Comparison of ENCODE assay signal across 24 mouse cellular contexts in the genomic region with DNA sequence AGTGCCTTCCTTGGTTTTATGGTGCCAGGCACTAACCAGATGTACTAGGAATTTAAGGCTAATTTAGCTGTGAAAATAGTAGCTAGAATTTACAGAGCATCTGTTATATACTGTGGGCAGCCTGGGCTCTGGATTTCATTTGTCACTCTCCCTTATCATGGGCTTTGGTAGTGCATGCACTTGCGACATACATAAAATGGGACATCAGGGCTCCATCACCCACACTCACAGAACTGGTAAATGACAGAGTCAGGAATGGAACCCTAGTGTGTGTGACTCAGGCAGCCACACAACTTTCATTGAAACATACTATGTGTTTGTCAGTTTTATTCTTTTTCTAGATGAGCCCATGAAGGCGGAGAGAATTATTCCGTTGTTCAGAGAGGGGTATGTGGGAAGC.
A peak's percentile ranks its signal among the peaks of the same experiment; 100 is the strongest.
DNase-seq lines count a peak whose midpoint lies in the region; ATAC-seq and TF ChIP-seq lines count a peak whose summit lies in the region.
"Had no signal": no experiment of that assay in that cellular context is flagged by ENCODE, and none has a peak within 500 bp of the region (broad histone marks: within the 10 kb centered on the region; RNA-seq: fewer than 3 reads in every experiment).

No protein-coding gene starts in this region.

- H3K9ac ChIP-seq in lung, embryonic 14.5 days, result no peak overlapping the region
- H3K9ac ChIP-seq in lung, postnatal 0 days (replicated peaks; ENCODE audit: low read depth), result no peak overlapping the region
- H3K9ac ChIP-seq: embryonic facial prominence, embryonic 12.5 days; forebrain, embryonic 13.5 days; forebrain, embryonic 15.5 days had no signal

- WGBS in lung, embryonic 14.5 days, result 81% methylated on average over 3 of the region's 3 CpGs
- WGBS in lung, postnatal 0 days, result 83% methylated on average over 3 of the region's 3 CpGs

- ATAC-seq in frontal cortex, adult (ENCODE audit: low TSS enrichment), result peak; percentile 76
- ATAC-seq in lung, embryonic 14.5 days (ENCODE audit: insufficient read depth), result no peak
- ATAC-seq in lung, postnatal 0 days, result no peak
- ATAC-seq: CD4-positive, CD25-positive, alpha-beta regulatory T cell, adult 4 months; forebrain, embryonic 13.5 days; forebrain, embryonic 15.5 days had no signal

- no peaks in the 10 kb centered on the region for H3K9me3 ChIP-seq in lung, embryonic 14.5 days (ENCODE audit: low read depth, low read length)
- H3K9me3 ChIP-seq in lung, postnatal 0 days (ENCODE audit: low read length), result no peaks in the 10 kb centered on the region
- H3K9me3 ChIP-seq: embryonic facial prominence, embryonic 10.5 days; embryonic facial prominence, embryonic 12.5 days; forebrain, embryonic 13.5 days; forebrain, embryonic 15.5 days had no signal

- H3K4me3 ChIP-seq in lung, embryonic 14.5 days (ENCODE audit: low read depth, low read length), result no peak overlapping the region
- no peak overlapping the region for H3K4me3 ChIP-seq in lung, postnatal 0 days (ENCODE audit: low read depth, low read length)
- H3K4me3 ChIP-seq: embryonic facial prominence, embryonic 10.5 days; embryonic facial prominence, embryonic 12.5 days; forebrain, embryonic 13.5 days; forebrain, embryonic 15.5 days had no signal

- TF ChIP-seq EP300 in lung, postnatal 0 days (IDR thresholded peaks at IDR 0.05), result no peak

- H3K4me2 ChIP-seq in lung, embryonic 14.5 days, result no peak overlapping the region
- H3K4me2 ChIP-seq in lung, postnatal 0 days (replicated peaks; ENCODE audit: low read depth, low read length), result no peak overlapping the region
- H3K4me2 ChIP-seq: embryonic facial prominence, embryonic 12.5 days; forebrain, embryonic 13.5 days; forebrain, embryonic 15.5 days had no signal

- no peaks in the 10 kb centered on the region for H3K36me3 ChIP-seq in lung, embryonic 14.5 days (ENCODE audit: insufficient read depth)
- no peaks in the 10 kb centered on the region for H3K36me3 ChIP-seq in lung, postnatal 0 days (ENCODE audit: insufficient read depth, low read length)
- H3K36me3 ChIP-seq: embryonic facial prominence, embryonic 10.5 days; embryonic facial prominence, embryonic 12.5 days; forebrain, embryonic 15.5 days; G1E had no signal

- no peak for TF ChIP-seq CTCF in lung, embryonic 14.5 days (IDR thresholded peaks at IDR 0.05; ENCODE audit: low read depth)
- TF ChIP-seq CTCF in lung, postnatal 0 days (IDR thresholded peaks at IDR 0.05), result no peak

- no peak for DNase-seq in frontal cortex, postnatal 14 days (ENCODE audit: low spot score in 2 of 2)
- peak; percentile 34 for DNase-seq in lung, embryonic 14.5 days
- DNase-seq in lung, adult 18-20 months, result no peak
- peak; percentile 10 for DNase-seq in lung, postnatal 0 days (ENCODE audit: low spot score)
- DNase-seq in lung, postnatal 4 days, result no peak
- DNase-seq in MN1 (ENCODE audit: low spot score), result peak; percentile 48
- no peak for DNase-seq in gastrocnemius, adult 8-10 months (ENCODE audit: low spot score in 2 of 2)
- DNase-seq: adrenal gland, adult 2 months; adrenal gland, postnatal 10 days; adrenal gland, postnatal 25 days; B cell, adult 2 months; cerebellum, adult 11-12 months; cerebellum, adult 2 months; cerebellum, adult 9-10 months; cerebellum, postnatal 10 days; cerebellum, postnatal 25 days had no signal

- H3K4me1 ChIP-seq in lung, embryonic 14.5 days (ENCODE audit: insufficient read depth), result no peaks in the 10 kb centered on the region
- no peaks in the 10 kb centered on the region for H3K4me1 ChIP-seq in lung, postnatal 0 days (ENCODE audit: insufficient read depth, low read depth, low read length)
- H3K4me1 ChIP-seq: embryonic facial prominence, embryonic 10.5 days; embryonic facial prominence, embryonic 12.5 days had no signal

- no peaks in the 10 kb centered on the region for H3K27me3 ChIP-seq in lung, embryonic 14.5 days (ENCODE audit: insufficient read depth, low read length)
- no peaks in the 10 kb centered on the region for H3K27me3 ChIP-seq in lung, postnatal 0 days (replicated peaks; ENCODE audit: insufficient read depth, low read length)
- H3K27me3 ChIP-seq: CH12.LX; embryonic facial prominence, embryonic 12.5 days; forebrain, embryonic 13.5 days; forebrain, embryonic 15.5 days had no signal

- no peak overlapping the region for H3K27ac ChIP-seq in lung, embryonic 14.5 days (ENCODE audit: low read depth)
- no peak overlapping the region for H3K27ac ChIP-seq in lung, postnatal 0 days (ENCODE audit: low read length)
- H3K27ac ChIP-seq: embryonic facial prominence, embryonic 10.5 days; embryonic facial prominence, embryonic 12.5 days; forebrain, embryonic 13.5 days had no signal

Comparison
In these comparisons a context has a peak if more than half of its experiments do, and no peak if none do; other contexts are left out.
1. DNase-seq: peak in lung, embryonic 14.5 days (single experiment), lung, postnatal 0 days (single experiment) and MN1 (single experiment); none in frontal cortex, postnatal 14 days (0 of 2), lung, adult 18-20 months (0 of 2), lung, postnatal 4 days (0 of 2) and gastrocnemius, adult 8-10 months (0 of 2).